Mouse (Mus musculus): ENCODE results near the gene Ltbp2. TPM values are rescaled to one million over a fixed set of nuclear protein-coding genes. Genes with fewer than 3 reads are reported as not detected.

The Ltbp2 gene
- polyA plus RNA-seq, 1 experiment = 2.2 TPM

DNA sequence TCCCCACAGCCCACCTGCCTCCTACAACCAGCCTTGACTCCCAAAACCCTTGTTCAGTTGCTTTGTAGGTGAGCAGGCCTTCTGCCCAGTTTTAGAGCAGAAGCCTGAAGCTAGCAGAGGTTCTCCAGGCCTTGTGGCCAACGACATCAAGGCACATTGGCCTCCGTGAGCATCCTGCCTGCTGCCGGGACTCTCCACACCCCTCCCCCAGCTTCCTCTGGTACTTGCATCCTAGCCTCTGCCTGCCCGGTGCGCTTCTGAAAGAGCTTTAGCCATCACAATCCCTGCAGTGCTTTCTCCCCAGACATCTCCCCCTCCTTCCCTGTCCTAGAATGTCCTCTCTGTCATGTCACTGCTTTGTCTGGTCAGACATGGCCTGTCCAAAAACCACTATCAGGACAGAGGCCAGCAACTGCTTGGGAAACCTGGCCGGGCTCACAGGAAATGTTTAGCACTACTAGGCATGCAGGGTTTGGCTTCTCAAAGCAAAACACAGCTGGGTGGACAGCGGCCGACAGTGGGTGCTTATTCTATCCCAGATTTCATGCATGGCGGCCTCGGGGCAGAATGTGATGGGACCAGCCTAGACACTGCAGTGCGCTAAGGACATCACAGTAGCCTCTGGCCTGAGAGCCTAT lies 24.8 kb downstream of the Ltbp2 start:
- Histone ChIP-seq H3K27me3 (replicated peaks; ENCODE audit: control insufficient read depth, insufficient read depth, low read length) (no peaks in the 10 kb centered on the region), H3K4me3 (ENCODE audit: insufficient read depth, low read depth, low read length) (no peak overlapping the region), H3K36me3 (ENCODE audit: control insufficient read depth, insufficient read depth, low read length) (no peaks in the 10 kb centered on the region), H3K4me1 (ENCODE audit: control insufficient read depth, insufficient read depth, low read length) (no peaks in the 10 kb centered on the region), H3K27ac (ENCODE audit: insufficient read depth, low read depth, low read length) (no peak overlapping the region)
- WGBS = 44% methylated on average over 11 of the region's 11 CpGs
- DNase-seq = peak; percentile 10
- no peak for TF ChIP-seq CTCF (conservative IDR thresholded peaks at IDR 0.05; ENCODE audit: insufficient read depth, insufficient read length, low read depth, low read length)
- no peak for TF ChIP-seq POLR2A (IDR thresholded peaks at IDR 0.05; ENCODE audit: low read depth, low read length)

DNA sequence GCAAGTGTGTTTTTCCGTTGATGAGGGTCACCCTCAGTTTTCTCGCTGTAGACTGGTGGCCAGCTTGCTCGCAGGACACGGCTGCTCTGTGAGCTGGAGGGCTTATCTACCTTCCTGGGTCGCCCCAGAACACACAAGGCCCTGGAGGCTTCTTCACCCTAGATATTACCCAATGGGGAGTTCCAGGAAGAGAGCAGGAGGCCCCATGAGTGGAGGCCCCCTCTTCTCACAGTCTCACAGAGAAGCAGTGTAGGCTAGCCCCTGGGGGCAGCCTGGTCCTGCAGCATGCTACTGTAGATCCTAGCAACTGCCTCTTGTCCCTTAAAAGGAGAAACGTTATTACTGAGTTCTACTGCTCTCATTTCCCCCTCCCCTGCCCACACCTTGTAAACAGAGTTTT lies 28.4 kb downstream of the Ltbp2 start:
- Histone ChIP-seq H3K4me1 (ENCODE audit: control insufficient read depth, insufficient read depth, low read length) (no peaks in the 10 kb centered on the region), H3K36me3 (ENCODE audit: control insufficient read depth, insufficient read depth, low read length) (no peaks in the 10 kb centered on the region), H3K4me3 (ENCODE audit: insufficient read depth, low read depth, low read length) (no peak overlapping the region), H3K27ac (ENCODE audit: insufficient read depth, low read depth, low read length) (no peak overlapping the region), H3K27me3 (replicated peaks; ENCODE audit: control insufficient read depth, insufficient read depth, low read length) (no peaks in the 10 kb centered on the region)
- DNase-seq = no peak
- TF ChIP-seq POLR2A (IDR thresholded peaks at IDR 0.05; ENCODE audit: low read depth, low read length) (no peak), CTCF (conservative IDR thresholded peaks at IDR 0.05; ENCODE audit: insufficient read depth, insufficient read length, low read depth, low read length) (no peak)
- 35% methylated on average over 6 of the region's 6 CpGs for WGBS

DNA sequence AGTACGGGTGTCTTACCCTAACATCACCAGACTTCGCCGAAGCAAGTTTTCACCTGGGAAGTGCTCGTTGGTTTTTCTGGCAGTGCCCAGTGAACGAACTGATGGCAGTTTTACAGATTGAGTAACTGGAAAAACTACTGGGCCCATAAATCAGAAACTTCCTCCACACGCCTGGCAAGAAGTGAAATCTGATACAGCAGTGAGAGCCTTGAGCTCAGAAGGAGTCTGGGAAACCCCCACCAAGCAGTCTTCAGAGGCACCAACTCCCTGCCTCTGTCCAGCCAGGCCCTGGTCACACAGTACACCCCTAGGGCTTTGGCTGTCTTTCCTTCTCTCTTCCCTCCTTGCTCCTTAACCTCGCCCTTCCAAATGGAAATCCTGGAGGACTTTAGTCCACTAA lies 28.9 kb downstream of the Ltbp2 start:
- H3K27me3 ChIP-seq (replicated peaks; ENCODE audit: control insufficient read depth, insufficient read depth, low read length) = no peaks in the 10 kb centered on the region
- H3K4me3 ChIP-seq (ENCODE audit: insufficient read depth, low read depth, low read length) = no peak overlapping the region
- DNase-seq = peak; percentile 47
- no peak overlapping the region for H3K27ac ChIP-seq (ENCODE audit: insufficient read depth, low read depth, low read length)
- no peaks in the 10 kb centered on the region for H3K4me1 ChIP-seq (ENCODE audit: control insufficient read depth, insufficient read depth, low read length)
- WGBS = 16% methylated on average over 7 of the region's 7 CpGs
- no peak for TF ChIP-seq POLR2A (IDR thresholded peaks at IDR 0.05; ENCODE audit: low read depth, low read length)
- TF ChIP-seq CTCF (conservative IDR thresholded peaks at IDR 0.05; ENCODE audit: insufficient read depth, insufficient read length, low read depth, low read length) = no peak
- H3K36me3 ChIP-seq (ENCODE audit: control insufficient read depth, insufficient read depth, low read length) = no peaks in the 10 kb centered on the region

GRCm38 (mm10) chr12:84846594-84847014 lies 29.7 kb downstream of the Ltbp2 start:
- H3K27ac ChIP-seq (ENCODE audit: insufficient read depth, low read depth, low read length) = no peak overlapping the region
- no peak for TF ChIP-seq CTCF (conservative IDR thresholded peaks at IDR 0.05; ENCODE audit: insufficient read depth, insufficient read length, low read depth, low read length)
- no peak for TF ChIP-seq POLR2A (IDR thresholded peaks at IDR 0.05; ENCODE audit: low read depth, low read length)
- no peaks in the 10 kb centered on the region for H3K27me3 ChIP-seq (replicated peaks; ENCODE audit: control insufficient read depth, insufficient read depth, low read length)
- 18% methylated on average over 9 of the region's 9 CpGs for WGBS
- H3K4me3 ChIP-seq (ENCODE audit: insufficient read depth, low read depth, low read length) = no peak overlapping the region
- H3K36me3 ChIP-seq (ENCODE audit: control insufficient read depth, insufficient read depth, low read length) = no peaks in the 10 kb centered on the region
- DNase-seq = peak; percentile 19
- H3K4me1 ChIP-seq (ENCODE audit: control insufficient read depth, insufficient read depth, low read length) = no peaks in the 10 kb centered on the region

GRCm38 (mm10) chr12:84842706-84843105 lies 33.6 kb downstream of the Ltbp2 start:
- WGBS = 83% methylated on average over 6 of the region's 6 CpGs
- H3K36me3 ChIP-seq (ENCODE audit: control insufficient read depth, insufficient read depth, low read length) = no peaks in the 10 kb centered on the region
- no peaks in the 10 kb centered on the region for H3K27me3 ChIP-seq (replicated peaks; ENCODE audit: control insufficient read depth, insufficient read depth, low read length)
- H3K27ac ChIP-seq (ENCODE audit: insufficient read depth, low read depth, low read length) = no peak overlapping the region
- no peak for DNase-seq
- no peak overlapping the region for H3K4me3 ChIP-seq (ENCODE audit: insufficient read depth, low read depth, low read length)
- no peaks in the 10 kb centered on the region for H3K4me1 ChIP-seq (ENCODE audit: control insufficient read depth, insufficient read depth, low read length)
- TF ChIP-seq CTCF (conservative IDR thresholded peaks at IDR 0.05; ENCODE audit: insufficient read depth, insufficient read length, low read depth, low read length) = no peak
- TF ChIP-seq POLR2A (IDR thresholded peaks at IDR 0.05; ENCODE audit: low read depth, low read length) = no peak

- H3K4me1 ChIP-seq (ENCODE audit: control insufficient read depth, insufficient read depth, low read length) = no peaks in the 10 kb centered on the region
- TF ChIP-seq POLR2A (IDR thresholded peaks at IDR 0.05; ENCODE audit: low read depth, low read length) (no peak), CTCF (conservative IDR thresholded peaks at IDR 0.05; ENCODE audit: insufficient read depth, insufficient read length, low read depth, low read length) (no peak)
- WGBS = 78% methylated on average over 15 of the region's 15 CpGs
- no peak for DNase-seq
- H3K4me3 ChIP-seq (ENCODE audit: insufficient read depth, low read depth, low read length) = no peak overlapping the region
- no peaks in the 10 kb centered on the region for H3K27me3 ChIP-seq (replicated peaks; ENCODE audit: control insufficient read depth, insufficient read depth, low read length)
- H3K27ac ChIP-seq (ENCODE audit: insufficient read depth, low read depth, low read length) = no peak overlapping the region
- no peaks in the 10 kb centered on the region for H3K36me3 ChIP-seq (ENCODE audit: control insufficient read depth, insufficient read depth, low read length)
These were observed 34.9 kb downstream of the Ltbp2 start for GRCm38 (mm10) chr12:84841158-84842140.

GRCm38 (mm10) chr12:84840734-84841133 lies 35.6 kb downstream of the Ltbp2 start:
- Histone ChIP-seq H3K36me3 (ENCODE audit: control insufficient read depth, insufficient read depth, low read length) (no peaks in the 10 kb centered on the region), H3K4me1 (ENCODE audit: control insufficient read depth, insufficient read depth, low read length) (no peaks in the 10 kb centered on the region), H3K4me3 (ENCODE audit: insufficient read depth, low read depth, low read length) (no peak overlapping the region), H3K27me3 (replicated peaks; ENCODE audit: control insufficient read depth, insufficient read depth, low read length) (no peaks in the 10 kb centered on the region), H3K27ac (ENCODE audit: insufficient read depth, low read depth, low read length) (no peak overlapping the region)
- TF ChIP-seq POLR2A (IDR thresholded peaks at IDR 0.05; ENCODE audit: low read depth, low read length) = no peak
- no peak for TF ChIP-seq CTCF (conservative IDR thresholded peaks at IDR 0.05; ENCODE audit: insufficient read depth, insufficient read length, low read depth, low read length)
- 80% methylated on average over 3 of the region's 3 CpGs for WGBS
- DNase-seq = no peak
